Mouse (Mus musculus) CD4-positive helper T cell, adult 2 months (primary cell): Measurements from ENCODE around the gene Fhl5.
"Not testable (repeated sequence)": the region's sequence is repeated elsewhere in the genome, so short reads cannot be mapped to it uniquely, and the experiment has no call there.

Source experiments
- DNase-seq: peaks from one replicate; pipeline ENCODE4 v3.0.0-alpha.2; 2012; ENCODE audit warnings: low read depth, missing footprints, low spot score

Gene Fhl5

GRCm38 (mm10) chr4:25242776-25243175 is at the start of gene Fhl5:
Gene Fhl5, minus strand, starts transcription at chr4:25242876.
- DNase-seq: no peak

- DNase-seq: not testable (repeated sequence)
Observed at GRCm38 (mm10) chr4:25285002-25285401, 42.3 kb upstream of the Fhl5 start.

- DNase-seq: peak; percentile 94
Observed at GRCm38 (mm10) chr4:25281671-25282038, 39.0 kb upstream of the Fhl5 start, which contains the start of gene Ufl1. Gene Ufl1, minus strand, starts transcription at chr4:25281821.

GRCm38 (mm10) chr4:25280938-25281670 is 38.4 kb upstream of the Fhl5 start:
- no peak for DNase-seq

GRCm38 (mm10) chr4:25272861-25273627 is 30.4 kb upstream of the Fhl5 start:
- DNase-seq: no peak

- no peak for DNase-seq
Observed at GRCm38 (mm10) chr4:25271926-25272325, 29.2 kb upstream of the Fhl5 start.

GRCm38 (mm10) chr4:25267144-25267543 is 24.5 kb upstream of the Fhl5 start:
- DNase-seq: no peak

- DNase-seq: no peak
Observed at GRCm38 (mm10) chr4:25257822-25258398, 15.2 kb upstream of the Fhl5 start.

- not testable (repeated sequence) for DNase-seq
Observed at GRCm38 (mm10) chr4:25235663-25236062, 7.0 kb downstream of the Fhl5 start.

- DNase-seq: not testable (repeated sequence)
Observed at GRCm38 (mm10) chr4:25233767-25234166, 8.9 kb downstream of the Fhl5 start.

GRCm38 (mm10) chr4:25232546-25232945 is 10.1 kb downstream of the Fhl5 start:
- no peak for DNase-seq

GRCm38 (mm10) chr4:25227527-25227926 is 15.1 kb downstream of the Fhl5 start:
- DNase-seq: no peak

GRCm38 (mm10) chr4:25221927-25222326 is 20.7 kb downstream of the Fhl5 start:
- no peak for DNase-seq

- no peak for DNase-seq
Observed at GRCm38 (mm10) chr4:25213451-25213850, 29.2 kb downstream of the Fhl5 start.

- no peak for DNase-seq
Observed at GRCm38 (mm10) chr4:25206166-25206565, 36.5 kb downstream of the Fhl5 start.

- DNase-seq: no peak
Observed at GRCm38 (mm10) chr4:25197310-25197709, 45.4 kb downstream of the Fhl5 start.

GRCm38 (mm10) chr4:25179617-25180208 is 63.0 kb downstream of the Fhl5 start:
- DNase-seq: no peak
